Mouse (Mus musculus) C2C12 (cell line): Measurements from ENCODE around the gene Trip4. TPM values are rescaled to one million over a fixed set of nuclear protein-coding genes. Genes with fewer than 3 reads are reported as not detected.

Experiments
- H3K27me3 ChIP-seq: one replicate; pipeline ENCODE4 v1.6.1; 2011; ENCODE audit not compliant: control insufficient read depth, insufficient read depth, insufficient read length
- H3K36me3 ChIP-seq: one replicate; pipeline ENCODE4 v1.6.1; 2011; ENCODE audit not compliant: control insufficient read depth, insufficient read depth
- H3K4me3 ChIP-seq: one replicate; pipeline ENCODE4 v1.5.1; 2011; ENCODE audit warnings: mild to moderate bottlenecking, control low read depth; ENCODE audit not compliant: poor library complexity, insufficient read depth, severe bottlenecking
- H3K79me2 ChIP-seq: one replicate; pipeline ENCODE4 v1.6.1; 2011; ENCODE audit not compliant: control insufficient read depth, insufficient read depth
- H3K79me3 ChIP-seq: one replicate; pipeline ENCODE4 v1.6.1; 2011; ENCODE audit warnings: low read depth, control low read depth
- H3ac ChIP-seq: one replicate; pipeline ENCODE3; 2011; ENCODE audit warnings: low read depth; ENCODE audit not compliant: control insufficient read depth, insufficient read length
- CEBPB ChIP-seq: IDR thresholded peaks from one replicate; pipeline ENCODE4 v1.6.1; 2011; ENCODE audit warnings: low read depth, mild to moderate bottlenecking, control low read depth, moderate library complexity
- CTCF ChIP-seq: IDR thresholded peaks from one replicate; pipeline ENCODE4 v1.5.1; 2011; ENCODE audit not compliant: control insufficient read depth, insufficient read depth, insufficient read length
- FOSL1 ChIP-seq: IDR thresholded peaks from one replicate; pipeline ENCODE4 v1.8.0; 2011; ENCODE audit warnings: mild to moderate bottlenecking, low read length; ENCODE audit not compliant: poor library complexity, insufficient read depth, severe bottlenecking
- MAX ChIP-seq: IDR thresholded peaks from one replicate; pipeline ENCODE4 v1.6.1; 2011; ENCODE audit warnings: mild to moderate bottlenecking, control low read depth
- MYOD1 ChIP-seq: IDR thresholded peaks from one replicate; pipeline ENCODE4 v1.6.1; 2011; ENCODE audit warnings: low read depth; ENCODE audit not compliant: control insufficient read depth, insufficient read length
- MYOG ChIP-seq: IDR thresholded peaks from one replicate; pipeline ENCODE4 v1.6.1; 2011; ENCODE audit not compliant: control insufficient read depth, insufficient read length; ENCODE audit errors: extremely low read depth
- USF1 ChIP-seq: IDR thresholded peaks from one replicate; pipeline ENCODE4 v1.6.1; 2011; ENCODE audit warnings: low read depth, mild to moderate bottlenecking, control low read depth, moderate library complexity
- polyA plus RNA-seq: library from polyadenylated mRNA; unstranded; fragments of >200 nt; fragmentation: generic; extraction: Trizol; gene quantifications from one replicate; pipeline ENCODE4 v1.2.1, GENCODE M21; 2012; ENCODE audit warnings: missing spikeins

Trip4 gene
- polyA plus RNA-seq, 1 experiment: 6.2 TPM

DNA sequence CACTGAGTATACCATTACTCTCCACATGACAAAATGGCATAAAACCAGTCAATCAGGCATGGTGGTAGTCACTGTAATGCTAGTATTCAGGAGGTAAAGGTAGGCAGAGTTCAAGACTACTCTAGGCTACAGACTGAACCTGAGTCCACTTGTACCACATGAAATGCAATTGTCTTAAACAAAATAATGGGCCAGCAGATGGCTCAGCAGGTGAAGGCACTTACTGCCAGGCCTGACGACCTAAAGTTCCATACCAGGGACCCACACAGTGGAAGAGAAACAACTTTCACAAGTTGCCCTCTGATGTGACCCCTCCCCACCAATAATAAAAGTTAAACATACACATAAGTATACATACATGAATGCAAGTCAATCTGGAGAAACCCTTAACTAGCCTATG is 100.8 kb downstream of the Trip4 start:
- peaks cover 83% of the 10 kb centered on the region for H3K79me2 ChIP-seq
- H3K27me3 ChIP-seq: no peaks in the 10 kb centered on the region
- no peak overlapping the region for H3K4me3 ChIP-seq
- TF ChIP-seq CTCF (no peak), MYOD1 (no peak), MYOG (no peak), USF1 (no peak), MAX (no peak)
- no peak overlapping the region for H3ac ChIP-seq
- H3K36me3 ChIP-seq: no peaks in the 10 kb centered on the region
- peaks cover 51% of the 10 kb centered on the region for H3K79me3 ChIP-seq

DNA sequence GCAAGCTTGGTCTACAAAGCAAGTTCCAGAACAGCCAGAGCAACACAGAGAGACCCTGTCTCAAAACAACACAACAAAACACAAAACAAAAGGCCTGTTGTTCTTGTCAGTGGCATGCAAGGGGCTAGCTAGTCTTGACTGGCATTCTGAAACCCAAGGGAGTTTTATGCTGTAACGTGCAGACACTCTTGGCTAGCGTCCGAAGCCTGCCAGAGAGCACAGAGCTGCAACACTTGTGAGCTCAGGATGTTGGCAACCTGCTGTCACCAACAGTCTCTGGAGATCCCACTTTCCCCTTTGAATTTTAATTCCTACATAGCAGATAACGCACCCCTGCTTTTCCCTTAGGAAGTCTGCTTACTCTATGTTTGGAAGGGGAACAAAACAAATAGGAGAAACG is 101.3 kb downstream of the Trip4 start:
- no peak overlapping the region for H3K4me3 ChIP-seq
- H3ac ChIP-seq: no peak overlapping the region
- peaks cover 83% of the 10 kb centered on the region for H3K79me2 ChIP-seq
- no peaks in the 10 kb centered on the region for H3K36me3 ChIP-seq
- TF ChIP-seq CEBPB (no peak), CTCF (no peak), MAX (no peak), MYOG (no peak), MYOD1 (no peak), FOSL1 (no peak), USF1 (no peak)
- H3K27me3 ChIP-seq: no peaks in the 10 kb centered on the region
- peaks cover 54% of the 10 kb centered on the region for H3K79me3 ChIP-seq

GRCm38 (mm10) chr9:65799770-65800169 is 108.8 kb downstream of the Trip4 start:
- TF ChIP-seq MYOG (no peak), USF1 (no peak), CTCF (no peak), MYOD1 (no peak), CEBPB (no peak), FOSL1 (no peak), MAX (no peak)
- Histone ChIP-seq H3K4me3 (no peak overlapping the region), H3K27me3 (no peaks in the 10 kb centered on the region), H3K79me2 (peaks cover 86% of the 10 kb centered on the region), H3ac (no peak overlapping the region), H3K36me3 (peaks cover 3% of the 10 kb centered on the region), H3K79me3 (peaks cover 25% of the 10 kb centered on the region)

- Histone ChIP-seq H3ac (no peak overlapping the region), H3K36me3 (peaks cover 7% of the 10 kb centered on the region), H3K79me2 (peaks cover 71% of the 10 kb centered on the region), H3K27me3 (no peaks in the 10 kb centered on the region), H3K79me3 (peaks cover 22% of the 10 kb centered on the region), H3K4me3 (no peak overlapping the region)
- TF ChIP-seq USF1 (no peak), MYOD1 (no peak), CTCF (no peak), MYOG (no peak), FOSL1 (no peak), CEBPB (no peak), MAX (no peak)
Measured at GRCm38 (mm10) chr9:65795651-65796050, 112.9 kb downstream of the Trip4 start.

DNA sequence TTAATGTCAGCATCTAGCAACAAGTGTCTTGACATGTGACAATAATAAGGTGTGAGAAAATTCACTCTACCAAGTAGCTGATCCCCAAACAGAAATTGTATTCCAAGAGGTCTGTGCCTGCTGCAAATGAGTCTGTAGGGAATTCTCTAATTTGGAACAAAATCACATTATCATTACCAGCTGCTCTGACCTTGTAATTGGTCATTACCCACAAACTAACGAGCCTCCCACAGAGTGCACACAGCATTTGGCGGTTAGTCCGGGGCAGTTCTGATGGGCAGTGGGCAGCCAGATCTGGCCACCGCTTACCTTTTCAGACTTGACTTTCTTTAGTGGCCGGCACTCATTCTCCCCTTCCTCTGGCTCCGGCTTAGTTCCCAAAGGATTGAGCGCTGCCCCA is 114.3 kb downstream of the Trip4 start:
- Histone ChIP-seq H3ac (no peak overlapping the region), H3K79me2 (peaks cover 75% of the 10 kb centered on the region), H3K79me3 (peaks cover 29% of the 10 kb centered on the region), H3K36me3 (peaks cover 11% of the 10 kb centered on the region), H3K27me3 (no peaks in the 10 kb centered on the region), H3K4me3 (no peak overlapping the region)
- no peak for TF ChIP-seq MAX
- TF ChIP-seq MYOD1: no peak
- no peak for TF ChIP-seq USF1
- TF ChIP-seq CTCF: no peak
- TF ChIP-seq MYOG: no peak
- TF ChIP-seq CEBPB: no peak
- no peak for TF ChIP-seq FOSL1

DNA sequence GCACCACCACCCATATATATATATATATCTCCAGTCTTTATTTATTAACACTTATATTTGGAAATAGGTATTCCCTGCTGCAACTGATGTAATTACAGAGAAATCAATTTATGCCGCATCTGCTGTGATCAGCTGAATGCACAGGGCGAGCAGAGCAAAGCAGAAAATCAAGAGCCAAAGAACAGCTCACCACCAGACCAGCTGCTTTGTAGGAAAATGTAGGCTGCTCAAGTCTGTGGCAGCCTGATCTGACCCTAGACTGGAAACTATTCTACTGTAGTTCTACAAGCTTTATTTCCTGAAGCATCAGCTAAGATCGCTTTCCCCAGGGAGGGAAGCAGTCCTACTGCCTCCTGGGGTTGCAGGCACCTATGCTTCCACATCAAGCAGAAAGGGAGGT is 115.1 kb downstream of the Trip4 start:
- H3K36me3 ChIP-seq: peaks cover 11% of the 10 kb centered on the region
- no peak overlapping the region for H3ac ChIP-seq
- TF ChIP-seq MYOD1 (no peak), MYOG (no peak), USF1 (no peak), CTCF (no peak), CEBPB (no peak), MAX (no peak), FOSL1 (no peak)
- H3K4me3 ChIP-seq: no peak overlapping the region
- H3K79me2 ChIP-seq: peaks cover 75% of the 10 kb centered on the region
- peaks cover 28% of the 10 kb centered on the region for H3K79me3 ChIP-seq
- H3K27me3 ChIP-seq: no peaks in the 10 kb centered on the region
